Mouse (Mus musculus): ENCODE results near the gene Cmklr1.

Gene Cmklr1

DNA sequence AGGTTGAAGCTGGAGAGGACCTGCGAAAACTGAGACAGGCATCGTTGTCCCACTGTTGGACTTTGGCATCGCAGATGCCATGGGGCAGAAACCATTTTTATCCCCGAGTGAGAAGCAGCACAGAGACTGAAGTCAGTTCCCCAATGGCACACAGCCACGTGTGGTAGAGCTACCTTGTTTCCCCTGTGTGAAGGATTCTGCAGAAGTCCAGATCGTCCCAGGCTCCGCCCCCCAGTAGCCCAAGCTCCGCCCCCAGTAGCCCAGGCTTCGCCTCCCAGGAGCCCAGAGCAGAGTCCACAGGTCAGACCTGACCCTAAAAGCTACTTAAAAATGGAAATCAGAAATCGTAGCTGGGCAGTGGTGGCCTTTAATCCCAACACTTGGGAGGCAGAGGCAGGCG lies 4.0 kb upstream of the Cmklr1 start:
- in situ Hi-C loops (cut with MboI), result no loop called here

DNA sequence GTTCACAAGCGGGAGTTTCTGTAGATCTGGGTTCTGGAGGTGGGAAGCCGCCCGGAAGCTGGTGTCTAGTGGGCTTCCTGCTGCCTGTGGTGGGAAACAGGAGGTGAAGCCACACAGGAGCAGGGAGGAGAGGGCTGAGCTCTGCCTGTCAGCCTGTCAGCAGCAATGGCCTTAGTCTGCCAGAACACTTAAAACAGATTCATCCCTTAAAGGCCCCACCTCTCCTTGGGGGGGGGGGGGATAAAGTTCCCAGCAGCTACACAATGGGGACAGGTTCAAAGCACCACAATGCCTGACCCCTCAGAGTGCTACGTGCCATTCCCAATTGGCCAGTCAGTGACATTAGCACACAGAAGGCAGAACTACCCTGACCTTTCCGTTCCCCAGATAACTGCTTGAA lies 2.0 kb upstream of the Cmklr1 start:
- in situ Hi-C loops (cut with MboI), result no loop called here

DNA sequence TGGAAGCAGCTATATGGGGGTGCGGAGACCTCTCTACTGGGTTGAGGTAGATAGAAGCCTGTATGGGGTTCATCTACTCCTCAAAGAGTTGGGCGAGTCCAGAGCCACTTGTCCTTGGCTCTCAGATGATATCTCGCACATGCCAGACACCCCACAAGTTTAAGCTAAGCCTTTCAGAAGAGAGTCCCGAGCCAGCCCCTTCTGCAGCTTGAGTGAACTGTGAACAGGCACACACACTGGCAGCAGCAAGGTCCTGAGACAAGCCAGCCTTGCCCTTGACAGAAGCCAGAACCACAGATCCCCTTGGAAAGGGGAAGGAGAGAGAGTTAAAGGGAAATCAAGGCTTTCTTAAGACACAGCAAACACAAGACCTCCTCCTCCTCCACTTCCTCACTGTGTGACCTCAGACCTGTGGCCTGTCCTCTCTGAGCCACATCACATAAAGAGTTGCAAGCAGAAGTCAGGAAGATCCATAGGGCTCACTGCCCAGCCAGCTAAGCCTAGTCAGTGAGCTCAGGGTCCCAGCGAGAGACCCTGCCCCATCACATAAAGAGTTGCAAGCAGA lies 1.5 kb downstream of the Cmklr1 start:
- in situ Hi-C loops (cut with MboI), result no loop called here

DNA sequence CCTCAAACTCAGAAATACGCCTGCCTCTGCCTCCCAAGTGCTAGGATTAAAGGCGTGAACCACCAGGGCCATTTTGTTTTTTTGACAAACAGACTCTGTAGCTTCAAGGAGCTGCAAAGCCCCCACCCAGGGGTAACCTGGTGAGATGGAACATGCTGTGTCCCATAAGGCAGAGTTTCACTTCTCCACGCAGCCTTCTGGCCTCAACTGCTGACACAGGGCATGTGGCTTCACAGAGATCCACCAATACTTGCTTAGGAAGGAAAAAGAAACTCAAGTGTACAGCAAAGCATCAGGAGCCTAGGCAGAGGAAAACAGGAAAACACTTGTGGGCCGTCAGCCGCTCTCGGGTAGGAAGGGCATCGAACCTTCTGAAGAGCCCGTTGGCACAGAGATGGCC lies 3.1 kb downstream of the Cmklr1 start:
- in situ Hi-C loops (cut with MboI), result no loop called here

DNA sequence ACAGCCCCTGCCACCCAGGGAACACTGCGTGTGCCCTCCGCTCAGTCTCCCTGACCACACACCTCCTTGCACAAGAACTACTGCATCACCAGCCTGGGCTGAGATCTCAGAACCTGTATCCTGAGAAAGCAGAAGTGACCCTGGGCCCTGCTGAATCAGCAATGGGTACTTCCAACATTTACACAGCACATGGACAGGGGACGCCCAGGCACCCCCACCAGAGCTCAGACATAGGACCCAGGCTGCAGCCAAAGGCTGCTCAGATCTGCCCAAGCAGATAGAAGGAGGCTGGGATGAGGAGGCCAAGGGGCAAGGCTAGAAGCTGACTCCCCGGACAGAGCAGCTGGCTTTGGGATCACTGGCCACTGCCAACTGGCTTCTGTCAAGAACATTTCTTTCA lies 5.7 kb downstream of the Cmklr1 start:
- in situ Hi-C loops (cut with MboI), result no loop called here

DNA sequence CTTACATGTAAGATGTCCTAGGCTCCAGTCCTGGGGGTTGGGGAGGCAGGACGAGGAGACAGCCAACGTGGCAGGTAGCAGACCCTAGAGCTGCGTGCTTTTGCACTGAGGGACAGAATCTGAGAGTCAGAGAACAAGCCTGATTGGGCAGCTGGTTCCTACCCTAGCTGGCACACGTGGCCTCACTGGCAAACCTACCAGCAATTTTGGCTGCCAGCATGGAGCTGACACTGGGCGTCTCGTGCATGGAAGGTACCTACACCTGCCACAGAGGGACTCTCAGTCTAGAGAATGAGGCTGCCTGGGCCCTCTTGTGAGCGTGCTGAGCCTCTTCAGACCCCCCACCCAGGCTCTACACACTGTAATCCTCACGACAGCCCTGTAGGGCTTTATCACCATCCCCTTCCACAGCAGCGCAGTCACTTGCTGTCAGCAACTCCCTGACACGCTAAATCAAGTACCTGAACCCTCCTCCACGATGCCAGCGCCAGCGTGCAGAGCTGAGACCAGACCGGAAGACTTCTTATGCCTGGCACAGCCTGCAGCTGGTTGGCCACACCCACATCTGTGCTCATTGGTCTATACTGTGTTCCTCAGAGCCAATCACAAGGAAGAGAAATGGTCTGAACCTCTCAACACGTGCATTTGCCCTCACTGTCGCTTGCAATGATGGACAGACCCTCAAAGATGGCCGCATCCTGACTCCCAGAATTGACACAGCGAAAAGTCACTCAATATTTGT lies 6.9 kb downstream of the Cmklr1 start:
- in situ Hi-C loops (cut with MboI), result no loop called here

DNA sequence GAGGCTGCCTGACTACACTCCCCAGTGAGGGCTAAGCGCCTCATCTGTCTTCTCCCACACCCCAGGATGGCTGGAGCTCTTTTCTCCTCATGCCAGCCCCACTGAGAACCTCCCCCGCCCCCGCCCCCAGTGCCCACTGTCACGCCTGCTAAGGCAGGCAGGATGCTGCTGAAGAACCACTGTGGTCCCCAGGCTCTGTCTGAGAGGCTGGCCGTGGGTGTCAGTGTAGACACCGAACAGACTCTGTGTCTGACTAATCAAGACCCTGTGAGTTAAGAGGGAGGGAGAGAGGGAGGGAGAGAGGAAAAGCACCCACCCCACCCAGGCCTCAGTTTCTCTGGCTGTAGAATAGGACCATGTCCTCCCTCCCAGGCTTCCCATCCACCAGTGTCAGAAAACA lies 9.2 kb downstream of the Cmklr1 start:
- in situ Hi-C loops (cut with MboI), result no loop called here

DNA sequence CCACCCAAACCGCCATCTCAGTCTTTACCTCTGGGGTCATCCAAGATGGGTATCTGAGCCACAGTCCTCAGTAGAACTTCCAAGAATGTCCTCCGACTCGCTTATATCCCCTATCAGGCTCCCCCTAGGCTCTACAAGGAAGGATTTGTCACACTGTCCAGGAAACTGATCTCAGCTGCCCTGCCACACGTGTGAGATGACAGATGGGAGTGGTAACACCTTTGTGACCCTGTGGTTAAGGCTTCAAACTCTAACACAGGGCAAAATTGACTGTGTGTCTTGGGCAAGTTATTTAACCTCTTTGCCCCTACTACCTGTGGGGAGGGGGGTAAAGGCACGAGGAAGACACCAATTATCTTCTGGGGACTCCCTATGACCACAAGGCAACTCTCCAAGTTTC lies 11.1 kb downstream of the Cmklr1 start:
- in situ Hi-C loops (cut with MboI), result no loop called here

DNA sequence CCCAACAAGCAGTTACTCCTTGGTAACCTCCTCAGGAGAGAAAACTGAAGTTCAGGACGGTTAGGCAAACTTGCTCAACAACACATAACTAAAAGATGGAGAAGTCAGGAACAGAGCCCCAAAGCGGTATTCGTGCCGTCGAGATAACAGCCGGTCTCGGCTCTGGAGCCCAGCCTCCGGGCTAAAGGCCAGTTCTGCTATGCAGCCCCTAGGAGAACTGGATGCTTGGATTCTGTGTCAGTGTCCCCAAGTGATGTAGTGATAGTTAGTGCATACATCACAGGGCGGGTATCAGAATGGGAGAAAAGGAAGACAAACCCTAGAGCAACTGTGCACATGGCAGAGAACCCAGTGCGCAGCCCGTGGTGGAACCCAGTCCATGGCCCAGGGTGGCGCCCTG lies 12.2 kb downstream of the Cmklr1 start:
- in situ Hi-C loops (cut with MboI), result no loop called here

DNA sequence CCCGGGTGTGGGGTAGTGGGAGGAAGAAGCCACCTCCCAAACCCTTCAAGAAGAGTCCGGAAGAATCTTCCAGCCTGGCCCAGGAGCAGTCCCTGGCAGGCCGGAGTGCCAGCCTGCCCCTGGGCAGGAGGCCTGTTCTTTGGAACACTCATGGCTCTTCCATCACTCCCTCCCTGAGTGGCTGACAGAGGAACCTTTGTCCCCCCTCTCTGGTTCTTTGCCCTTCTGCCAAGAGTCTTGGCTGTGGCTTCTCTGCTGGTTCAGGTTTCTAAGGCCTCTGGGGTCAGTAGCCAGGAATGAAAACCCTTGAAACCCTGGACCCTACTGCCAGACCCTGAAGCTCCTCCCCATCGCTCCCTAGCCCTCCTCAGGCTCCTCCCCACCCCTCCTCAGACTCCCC lies 12.6 kb downstream of the Cmklr1 start:
- in situ Hi-C loops (cut with MboI), result no loop called here

DNA sequence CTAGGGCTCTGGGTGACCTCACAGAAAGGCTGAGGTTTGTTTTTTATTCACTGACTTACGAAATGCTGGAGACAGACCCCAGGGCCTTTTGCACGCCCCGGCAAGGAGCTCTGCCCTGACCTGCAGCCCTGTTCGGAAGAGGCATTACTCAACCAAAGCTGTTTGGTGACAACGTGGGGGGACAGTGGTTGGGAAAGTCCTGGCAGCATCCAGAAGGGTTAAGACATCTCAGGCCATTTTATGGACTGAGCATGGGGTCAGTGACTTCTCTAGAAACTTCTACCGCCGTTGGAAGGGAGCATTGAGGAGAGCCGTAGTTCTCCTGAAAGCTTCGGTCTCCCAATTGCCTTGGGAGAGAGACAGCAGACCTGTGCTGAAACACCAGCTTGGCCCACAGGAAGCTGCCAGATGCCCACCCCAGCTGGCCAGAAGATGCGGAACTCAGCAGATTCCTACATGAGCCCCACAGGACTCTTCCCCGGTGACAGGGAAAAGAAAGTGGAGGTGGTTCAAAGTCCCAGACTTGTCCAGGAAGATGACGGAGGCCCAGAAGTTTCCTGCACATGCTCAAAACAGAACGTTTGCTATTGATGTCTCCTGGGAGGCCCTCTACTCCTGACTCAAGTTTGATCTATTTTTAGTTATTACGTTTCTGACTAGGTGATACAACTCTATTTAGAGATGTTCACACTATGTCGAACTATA lies 14.2 kb downstream of the Cmklr1 start:
- in situ Hi-C loops (cut with MboI), result no loop called here

DNA sequence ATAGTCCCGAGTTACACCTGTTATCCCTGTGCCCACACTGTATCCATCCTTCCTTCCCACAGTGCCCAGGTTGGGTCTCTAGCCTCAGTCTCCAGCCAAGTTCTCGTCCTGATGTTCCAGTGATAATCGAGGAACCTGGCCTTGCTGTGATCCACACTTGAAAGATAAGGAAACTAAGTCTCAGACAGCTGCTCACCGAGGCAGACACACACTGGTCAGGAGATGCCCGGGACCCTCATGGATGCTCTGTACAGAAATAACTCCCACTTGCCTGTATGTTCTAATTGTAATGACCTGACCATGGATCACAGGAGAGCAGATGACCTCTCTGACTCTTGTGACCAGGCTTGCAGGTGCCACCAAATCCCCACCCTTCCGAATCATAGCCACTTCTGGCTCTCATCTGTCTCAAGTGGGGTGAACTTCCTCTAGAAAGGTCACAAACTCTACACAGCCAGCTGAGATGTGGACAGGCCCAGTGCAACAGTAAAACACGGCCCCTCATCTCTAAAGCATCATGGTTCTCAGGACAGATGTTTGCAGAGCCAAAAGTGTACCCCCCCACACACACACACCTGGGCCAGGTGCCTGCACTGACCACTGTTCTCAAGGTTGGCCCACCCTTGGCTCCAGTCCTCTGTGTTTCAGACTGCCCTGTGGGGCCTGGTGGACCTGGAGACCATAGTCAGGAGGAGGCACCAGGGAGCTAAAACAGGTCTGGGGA lies 15.2 kb downstream of the Cmklr1 start:
- in situ Hi-C loops (cut with MboI), result no loop called here

DNA sequence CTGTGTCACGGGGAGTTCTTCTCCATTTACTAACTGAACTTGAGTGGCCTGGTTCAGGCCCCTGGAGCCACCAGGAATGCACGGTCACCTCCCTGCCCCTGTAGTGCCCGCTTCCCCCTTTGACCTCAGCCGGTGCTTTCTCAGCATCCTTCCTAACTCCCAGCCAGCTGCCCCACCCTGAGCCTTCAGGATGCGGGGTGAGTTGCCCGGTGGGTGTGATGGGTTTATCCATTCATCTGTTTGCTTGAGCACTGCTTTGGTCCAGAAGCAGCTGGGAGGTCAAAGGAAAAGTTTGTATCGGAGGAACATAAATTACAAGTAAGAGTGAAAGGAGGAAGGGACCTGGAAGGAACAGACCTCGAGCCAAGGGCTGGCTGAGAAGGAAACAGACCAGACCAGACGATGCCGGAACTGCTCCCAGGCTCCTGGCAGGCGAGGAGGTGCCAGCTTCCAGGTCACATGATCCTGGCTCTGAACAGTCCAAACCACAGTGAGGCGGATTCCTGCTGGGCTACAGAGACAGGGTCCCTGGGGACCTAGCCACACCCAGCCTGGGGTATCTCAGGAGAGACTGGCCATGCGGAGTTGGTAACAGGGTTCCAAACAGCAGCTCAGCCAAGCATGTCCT lies 16.1 kb downstream of the Cmklr1 start:
- in situ Hi-C loops (cut with MboI), result no loop called here

DNA sequence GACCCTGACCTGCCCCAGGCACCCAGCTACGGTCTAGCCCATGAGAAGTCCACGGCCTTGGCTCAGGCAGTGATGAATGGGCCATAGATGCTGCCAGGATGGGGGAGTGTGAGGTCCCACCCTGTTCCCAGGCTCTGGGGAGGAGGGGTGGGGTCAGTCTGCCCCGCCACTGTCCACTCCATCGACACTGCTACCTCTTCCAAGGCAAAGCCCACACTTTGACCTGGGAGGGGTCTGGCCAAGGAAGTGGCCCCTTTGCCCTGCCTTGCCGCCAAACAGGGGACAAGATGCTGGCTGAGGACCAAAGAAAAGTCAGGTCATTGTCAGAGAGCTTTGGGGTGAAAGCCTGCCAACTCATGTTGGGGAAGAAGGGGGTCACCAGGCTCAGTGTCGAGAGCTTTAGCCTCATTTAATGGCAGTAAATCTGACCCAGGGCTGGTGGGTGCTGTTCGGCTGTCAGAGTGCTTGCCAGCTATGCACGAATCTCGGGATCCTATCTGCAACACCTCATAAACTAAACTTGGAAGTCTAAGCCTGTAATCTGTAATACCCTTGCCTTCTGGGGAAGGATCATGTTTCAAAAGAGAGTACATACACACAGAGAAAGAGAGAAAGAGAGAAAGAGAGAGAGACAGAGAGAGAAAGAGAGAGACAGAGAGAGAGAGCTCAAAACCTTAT lies 17.1 kb downstream of the Cmklr1 start:
- in situ Hi-C loops (cut with MboI), result no loop called here

DNA sequence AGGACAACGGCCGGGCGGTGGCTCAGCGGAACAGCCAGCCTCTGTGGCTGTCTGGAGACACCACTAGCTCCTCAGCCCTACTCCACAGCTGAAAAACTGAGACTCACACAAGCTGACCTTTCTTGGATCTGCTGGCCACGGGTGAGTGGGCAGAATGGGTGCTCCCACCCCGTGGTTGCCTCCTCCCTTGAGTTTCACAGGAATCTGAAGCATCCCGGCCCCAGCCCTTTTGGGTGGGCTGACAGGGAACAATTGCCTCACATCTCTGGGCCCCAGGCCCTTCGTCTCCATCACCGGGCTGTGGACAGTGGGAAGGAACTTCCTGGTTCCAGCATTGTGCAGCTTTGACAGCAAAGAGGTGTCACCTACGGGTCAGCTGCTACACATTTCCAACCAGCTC lies 20.1 kb downstream of the Cmklr1 start:
- in situ Hi-C loops (cut with MboI), result no loop called here

DNA sequence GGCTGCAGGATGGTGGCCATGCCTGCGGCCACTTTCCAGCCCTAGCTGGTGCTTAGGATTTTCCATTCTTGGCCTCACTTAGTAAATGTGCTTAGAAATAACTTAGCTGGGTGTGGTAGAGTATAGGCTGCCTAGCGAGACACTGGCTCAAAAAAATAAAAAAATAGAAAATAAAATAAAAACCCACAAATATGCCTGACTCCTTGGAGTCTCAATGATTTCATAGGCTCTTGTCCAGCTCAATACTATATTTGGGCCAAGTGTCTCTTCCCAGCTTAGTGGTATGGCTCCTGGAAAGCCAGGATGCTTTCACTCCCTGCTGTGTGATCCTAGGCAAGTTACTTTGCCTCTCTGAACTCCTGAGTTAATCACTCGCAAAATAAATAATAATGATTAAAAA lies 21.0 kb downstream of the Cmklr1 start:
- in situ Hi-C loops (cut with MboI), result no loop called here

DNA sequence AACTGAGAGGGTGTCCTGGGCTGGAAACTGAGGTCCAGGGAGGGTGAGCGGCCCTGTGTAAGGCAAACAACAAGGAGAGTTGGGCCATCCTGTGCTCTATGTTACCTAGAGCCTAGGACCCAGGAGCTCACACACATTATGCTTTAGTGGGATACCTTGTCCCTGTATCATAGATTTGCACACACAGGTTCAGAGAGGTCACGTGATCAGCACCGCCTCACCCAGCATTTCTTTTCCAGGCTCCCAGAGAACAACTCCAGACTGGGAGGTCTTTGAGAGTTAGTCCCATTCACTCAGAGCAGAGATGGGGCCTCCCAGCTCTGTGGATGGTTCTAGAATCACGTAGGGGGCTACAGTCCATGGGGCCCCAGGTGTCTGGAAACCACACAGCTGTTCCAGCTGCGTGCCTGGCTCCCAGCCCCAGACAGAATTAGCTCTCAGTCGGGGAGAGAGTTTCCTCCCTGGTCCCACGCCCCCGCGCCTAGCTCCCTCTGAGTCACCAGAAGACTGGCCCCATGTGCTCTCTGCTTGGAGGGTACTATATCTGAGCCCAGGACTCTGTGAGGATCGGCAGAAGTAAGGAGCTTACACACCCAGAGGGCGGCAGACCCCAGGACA lies 22.3 kb downstream of the Cmklr1 start:
- in situ Hi-C loops (cut with MboI), result no loop called here

DNA sequence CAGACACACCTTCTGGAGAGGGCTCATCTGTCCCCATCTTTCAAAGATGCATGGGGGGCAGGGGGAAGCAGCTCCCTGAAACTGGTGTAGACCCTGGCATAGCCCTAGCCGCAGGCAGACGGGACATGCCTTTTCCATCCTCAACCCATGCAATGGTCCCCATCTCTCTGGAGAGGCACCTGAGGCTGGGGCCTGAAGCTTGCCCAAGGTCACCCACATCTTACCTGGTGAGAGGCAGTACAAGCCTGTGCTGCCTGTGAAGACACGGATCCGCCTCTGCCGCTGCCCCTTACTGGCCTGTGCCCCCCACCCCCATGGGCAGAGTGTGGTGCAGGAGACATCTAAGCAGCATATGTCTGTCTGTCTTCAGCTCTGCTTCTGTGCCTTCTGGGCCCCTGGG lies 23.2 kb downstream of the Cmklr1 start:
- in situ Hi-C loops (cut with MboI), result no loop called here

DNA sequence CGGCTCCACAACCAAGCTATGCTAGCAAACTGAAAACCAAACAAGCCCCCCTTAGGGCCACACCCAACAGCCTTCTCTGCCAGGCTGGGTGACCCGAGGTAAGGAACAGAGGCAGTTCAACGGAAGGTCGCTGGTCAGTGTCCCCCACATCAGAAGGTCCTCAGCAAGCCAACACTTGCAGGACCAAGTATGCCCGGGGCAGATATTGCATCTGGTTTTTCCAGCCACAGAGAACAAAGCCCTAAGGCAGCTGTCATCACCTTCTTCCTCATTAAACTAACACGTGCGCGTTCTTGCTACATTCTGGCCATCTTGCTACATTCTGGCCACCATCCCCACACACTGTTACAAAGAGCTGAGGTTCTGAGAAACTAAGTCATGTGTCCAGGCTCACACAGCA lies 23.9 kb downstream of the Cmklr1 start:
- in situ Hi-C loops (cut with MboI), result no loop called here

DNA sequence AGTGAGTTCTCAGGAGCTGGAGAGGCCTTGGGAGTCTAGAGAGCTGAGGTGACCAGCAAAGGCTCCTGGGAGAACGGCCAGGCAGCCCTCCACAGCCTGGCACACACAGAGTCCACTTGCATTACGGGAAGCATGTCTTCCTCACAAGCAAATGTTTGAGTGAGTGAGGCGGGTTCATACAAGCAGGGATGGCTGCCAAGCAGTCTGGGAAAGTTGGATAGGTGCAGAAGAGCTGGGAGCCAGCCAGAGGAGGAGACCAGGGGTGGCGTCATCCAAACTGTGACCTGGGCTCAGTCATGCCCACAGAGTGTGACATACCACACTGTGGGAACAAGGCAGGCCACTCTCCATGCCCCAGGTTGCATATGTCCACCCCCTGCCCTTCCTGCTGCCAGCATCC lies 25.2 kb downstream of the Cmklr1 start:
- in situ Hi-C loops (cut with MboI), result no loop called here

DNA sequence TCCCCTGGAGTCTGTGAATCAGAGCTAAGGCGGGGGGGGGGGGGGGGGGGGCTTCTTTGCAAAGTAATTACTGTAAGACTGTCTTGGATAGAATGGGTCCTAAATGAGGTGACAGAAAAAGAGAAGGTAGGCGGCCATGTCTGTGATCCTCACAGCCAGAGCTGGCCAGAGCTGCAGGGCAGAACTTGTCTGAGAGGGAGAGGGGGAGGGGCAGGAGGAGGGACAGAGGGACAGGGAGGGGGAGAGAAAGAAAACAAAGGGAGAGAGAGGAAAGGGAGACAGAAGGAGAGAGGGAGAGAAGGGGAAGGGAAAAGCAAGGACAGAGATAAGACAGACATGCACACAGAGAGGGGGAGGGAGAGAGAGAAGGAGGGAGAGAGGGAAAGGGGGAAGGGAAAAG lies 27.2 kb downstream of the Cmklr1 start:
- in situ Hi-C loops (cut with MboI), result no loop called here
